In genomic region chr8:128092826-128093225, GRCm38 (mm10) we compare ENCODE assay signal across 9 mouse cellular contexts.
DNase-seq lines count a peak whose midpoint lies in the region; TF ChIP-seq lines count a peak whose summit lies in the region.
"Had no signal": no experiment of that assay in that cellular context is flagged by ENCODE, and none has a peak within 500 bp of the region (broad histone marks: within the 10 kb centered on the region; RNA-seq: fewer than 3 reads in every experiment).

No protein-coding gene starts in this region.

- WGBS in liver, adult 2 months: 21% methylated on average over 7 of the region's 7 CpGs

- TF ChIP-seq CTCF in liver, adult 2 months (IDR thresholded peaks at IDR 0.05; ENCODE audit: low read depth, low read length): no peak

- H3K27me3 ChIP-seq in liver, adult 2 months (ENCODE audit: control insufficient read depth, insufficient read depth, low read length): no peaks in the 10 kb centered on the region
- H3K27me3 ChIP-seq: lung, embryonic 15.5 days had no signal

- no peak overlapping the region for H3K9ac ChIP-seq in liver, adult 2 months (ENCODE audit: low read depth, low read length)
- H3K9ac ChIP-seq: lung, embryonic 15.5 days had no signal

- no peak for TF ChIP-seq POLR2A in liver, adult 2 months (IDR thresholded peaks at IDR 0.05; ENCODE audit: extremely low read depth, insufficient read depth, low read length)

- peak; percentile 44 for DNase-seq in adrenal gland, postnatal 14 days
- no peak for DNase-seq in adrenal gland, postnatal 4 days (ENCODE audit: low spot score in 2 of 2)
- peak; percentile 97 for DNase-seq in liver, adult 2 months (ENCODE audit: extremely low read depth, low read depth, low spot score)
- no peak for DNase-seq in liver
- DNase-seq in adrenal gland, postnatal 25 days: peak; percentile 22
- DNase-seq in layer of hippocampus, adult 18-20 months (ENCODE audit: low spot score in 2 of 2): peak; percentile 39 to 77
- no peak for DNase-seq in c-Kit-positive CD71-positive TER-119-positive erythroid progenitor cells, embryonic 14.5 days (ENCODE audit: low spot score)
- DNase-seq in thymus, postnatal 25 days: no peak

- no peaks in the 10 kb centered on the region for H3K36me3 ChIP-seq in liver, adult 2 months (ENCODE audit: control insufficient read depth, insufficient read depth, low read length)
- H3K36me3 ChIP-seq: lung, embryonic 15.5 days had no signal

- H3K79me2 ChIP-seq in liver, adult 2 months (ENCODE audit: control insufficient read depth, insufficient read depth, low read length): no peaks in the 10 kb centered on the region

- peaks cover 5% of the 10 kb centered on the region; the same call in 1 of the 2 replicates for H3K4me1 ChIP-seq in liver, adult 2 months (ENCODE audit: control insufficient read depth, insufficient read depth, low read length)
- H3K4me1 ChIP-seq: lung, embryonic 15.5 days had no signal

- H3K4me3 ChIP-seq in liver, adult 2 months (ENCODE audit: insufficient read depth, low read depth, low read length): no peak overlapping the region
- H3K4me3 ChIP-seq: lung, embryonic 15.5 days had no signal

- H3K27ac ChIP-seq in liver, adult 2 months (replicated peaks; ENCODE audit: insufficient read depth, low read depth, low read length): no peak overlapping the region; the same call in 1 of the 2 replicates
- H3K27ac ChIP-seq: lung, embryonic 15.5 days had no signal

Comparison
In these comparisons a context has a peak if more than half of its experiments do, and no peak if none do; other contexts are left out.
1. DNase-seq: peak in adrenal gland, postnatal 14 days (single experiment), liver, adult 2 months (single experiment), adrenal gland, postnatal 25 days (single experiment) and layer of hippocampus, adult 18-20 months (2 of 2); none in adrenal gland, postnatal 4 days (0 of 2), liver (single experiment), c-Kit-positive CD71-positive TER-119-positive erythroid progenitor cells, embryonic 14.5 days (single experiment) and thymus, postnatal 25 days (single experiment).